Mouse (Mus musculus) liver, postnatal 0 days (tissue): Measurements from ENCODE around the gene Cenps.

Experiments
- CTCF ChIP-seq: sonication (generic); IDR thresholded peaks from 2 replicates; pipeline ENCODE4 v1.5.1; 2016; ENCODE audit warnings: antibody characterized with exemption, low read depth
- EP300 ChIP-seq: IDR thresholded peaks from 2 replicates; pipeline ENCODE4 v1.6.1; 2016; ENCODE audit warnings: antibody characterized with exemption, low read depth, mild to moderate bottlenecking

GRCm38 (mm10) chr4:149166957-149167611 is 29.7 kb upstream of the Cenps start:
- TF ChIP-seq CTCF (no peak), EP300 (peak; percentile 4; the same call in 1 of the 2 replicates)
